Mouse (Mus musculus): ENCODE results near the gene Chchd2.
"Not testable (repeated sequence)": the region's sequence is repeated elsewhere in the genome, so short reads cannot be mapped to it uniquely, and the experiment has no call there.

Chchd2 gene

GRCm38 (mm10) chr5:129886911-129887636 lies at the start of gene Chchd2:
Gene Chchd2 (minus strand): TSS chr5:129887470.
- DNase-seq = peak; percentile 96

- DNase-seq = no peak
These were observed 49.7 kb upstream of the Chchd2 start for GRCm38 (mm10) chr5:129936941-129937340.

DNA sequence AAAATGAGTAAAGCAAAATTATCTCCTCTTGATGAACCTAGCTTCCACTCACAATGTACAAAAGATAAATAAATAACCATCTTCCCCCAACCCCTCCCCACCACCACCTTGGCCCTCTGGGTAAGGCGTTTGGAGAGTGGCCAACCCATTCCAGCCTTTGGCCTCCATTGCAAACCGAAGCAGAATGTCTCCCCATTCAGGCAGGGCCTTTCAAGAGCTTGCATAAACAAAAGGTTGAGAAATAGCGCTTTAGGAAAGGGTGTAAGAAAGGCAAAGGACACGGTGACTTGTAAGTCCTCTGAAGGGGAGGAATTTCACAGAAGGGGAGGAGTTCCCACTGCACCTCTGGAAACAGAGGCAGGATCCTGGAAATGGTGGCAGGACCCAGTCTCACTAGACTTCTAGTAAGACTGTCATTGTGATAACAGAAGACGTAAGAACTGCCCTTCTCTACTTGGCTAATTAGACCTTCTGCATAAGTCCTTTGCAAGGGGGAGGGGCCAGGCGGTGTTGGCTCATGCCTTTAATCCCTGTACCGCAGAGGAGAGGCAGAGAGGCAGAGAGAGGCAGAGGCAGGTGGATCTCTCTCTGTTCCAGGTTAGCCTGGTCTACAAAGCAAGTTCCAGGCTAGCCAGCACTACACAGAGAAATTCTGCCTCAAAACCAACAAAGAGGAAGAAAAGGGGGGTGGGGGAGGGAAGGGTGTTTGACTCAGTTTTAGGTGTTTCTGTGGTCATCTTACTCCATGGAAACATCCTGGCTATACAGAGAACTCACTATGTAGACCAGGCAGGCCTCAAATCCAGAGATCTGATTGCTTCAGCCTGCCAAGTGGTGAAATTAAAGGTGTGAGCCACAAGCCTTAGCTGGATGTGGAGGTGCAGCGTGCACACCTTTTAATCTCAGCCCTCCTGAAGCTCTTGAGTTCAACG lies 42.9 kb upstream of the Chchd2 start:
- DNase-seq = no peak

DNA sequence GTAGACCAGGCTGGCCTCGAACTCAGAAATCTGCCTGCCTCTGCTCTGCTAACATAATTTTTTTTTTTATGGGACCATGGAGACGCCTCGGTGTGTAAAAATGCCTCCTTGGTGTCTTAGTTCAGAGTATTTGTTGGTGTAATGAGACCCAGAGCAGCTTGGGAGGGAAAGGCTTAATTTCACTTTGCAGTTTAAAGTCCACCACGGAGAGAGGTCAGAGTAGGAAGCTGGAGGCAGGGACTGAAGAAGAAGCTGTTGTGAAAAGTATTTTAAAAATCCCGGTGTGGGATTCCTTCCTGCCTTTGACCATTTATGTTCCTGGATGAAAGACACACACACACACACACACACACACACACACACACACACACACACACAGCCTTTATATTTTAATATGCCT lies 38.7 kb upstream of the Chchd2 start:
- DNase-seq = no peak

- no peak for DNase-seq
These were observed 37.7 kb upstream of the Chchd2 start for GRCm38 (mm10) chr5:129924820-129925452.

GRCm38 (mm10) chr5:129921972-129922371 lies 34.7 kb upstream of the Chchd2 start:
- no peak for DNase-seq

DNA sequence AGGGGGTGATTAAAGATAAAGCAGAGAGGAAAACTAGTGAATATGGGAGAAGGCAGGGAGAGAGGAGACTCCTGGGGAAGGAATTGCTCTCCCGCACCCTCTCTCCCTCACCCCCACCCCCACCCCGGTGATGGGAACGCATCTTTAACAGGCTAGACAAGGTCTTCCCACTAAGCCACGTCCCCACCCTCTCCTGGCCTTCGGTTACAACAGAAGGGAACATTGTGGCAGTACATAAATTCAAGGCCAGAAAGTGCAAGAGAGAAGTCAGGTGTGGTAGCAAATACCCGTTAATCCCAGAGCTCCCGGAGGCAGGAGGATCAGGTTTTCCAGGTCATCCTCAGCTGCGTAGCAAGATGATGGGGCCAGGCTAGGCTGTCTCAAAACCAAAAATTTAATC lies 32.0 kb upstream of the Chchd2 start:
- no peak for DNase-seq

GRCm38 (mm10) chr5:129918752-129919151 lies 31.5 kb upstream of the Chchd2 start:
- DNase-seq = no peak

DNA sequence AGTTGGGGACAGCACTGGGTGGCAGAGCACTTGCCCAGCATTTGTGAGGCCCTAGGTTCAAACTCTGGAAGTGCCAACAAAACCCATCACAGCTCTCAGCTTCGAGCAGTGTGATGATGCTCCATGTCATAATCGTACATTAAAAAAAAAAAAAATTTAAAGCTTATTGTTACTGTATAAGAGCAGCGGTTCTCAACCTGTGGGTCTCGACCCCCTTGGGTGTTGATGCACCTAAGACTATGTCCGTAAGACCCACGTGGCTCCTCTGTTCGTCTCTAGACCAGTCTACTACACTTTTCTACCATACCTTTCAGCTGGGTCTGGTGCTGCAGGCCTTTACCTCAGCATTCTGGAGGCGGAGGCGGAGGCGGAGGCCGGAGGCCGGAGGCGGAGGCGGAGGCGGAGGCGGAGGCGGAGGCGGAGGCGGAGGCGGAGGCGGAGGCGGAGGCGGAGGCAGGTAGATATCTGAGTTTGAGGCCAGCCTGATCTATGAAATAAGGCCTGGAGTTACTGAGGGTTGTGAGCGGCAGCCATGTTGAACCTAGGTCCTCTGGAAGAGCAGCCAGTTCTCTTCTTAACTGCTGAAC lies 30.9 kb upstream of the Chchd2 start:
- DNase-seq = no peak

- DNase-seq = not testable (repeated sequence)
These were observed 28.2 kb upstream of the Chchd2 start for GRCm38 (mm10) chr5:129915491-129915890.

GRCm38 (mm10) chr5:129914024-129914423 lies 26.8 kb upstream of the Chchd2 start:
- DNase-seq = no peak

GRCm38 (mm10) chr5:129909591-129909990 lies 22.3 kb upstream of the Chchd2 start:
- DNase-seq = no peak

DNA sequence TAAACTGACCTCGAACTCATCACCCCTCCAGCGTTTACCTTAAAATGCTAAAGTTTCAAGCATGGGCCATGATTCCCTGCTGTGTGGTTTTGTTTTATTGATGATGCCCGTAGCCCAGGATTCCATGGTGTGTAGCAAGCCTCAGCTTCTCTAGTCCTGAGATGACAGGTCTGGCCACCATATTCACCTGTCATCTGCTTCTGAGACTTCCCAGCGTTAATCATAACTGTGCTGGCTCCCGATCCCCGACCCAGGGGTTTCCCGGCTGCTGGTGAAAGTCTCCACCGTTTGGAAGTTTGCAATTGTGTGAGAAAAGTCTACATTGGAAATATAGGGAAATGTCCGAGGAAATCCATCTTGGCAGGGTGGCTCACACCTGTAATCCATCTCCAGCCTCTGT lies 21.9 kb upstream of the Chchd2 start:
- DNase-seq = no peak

DNA sequence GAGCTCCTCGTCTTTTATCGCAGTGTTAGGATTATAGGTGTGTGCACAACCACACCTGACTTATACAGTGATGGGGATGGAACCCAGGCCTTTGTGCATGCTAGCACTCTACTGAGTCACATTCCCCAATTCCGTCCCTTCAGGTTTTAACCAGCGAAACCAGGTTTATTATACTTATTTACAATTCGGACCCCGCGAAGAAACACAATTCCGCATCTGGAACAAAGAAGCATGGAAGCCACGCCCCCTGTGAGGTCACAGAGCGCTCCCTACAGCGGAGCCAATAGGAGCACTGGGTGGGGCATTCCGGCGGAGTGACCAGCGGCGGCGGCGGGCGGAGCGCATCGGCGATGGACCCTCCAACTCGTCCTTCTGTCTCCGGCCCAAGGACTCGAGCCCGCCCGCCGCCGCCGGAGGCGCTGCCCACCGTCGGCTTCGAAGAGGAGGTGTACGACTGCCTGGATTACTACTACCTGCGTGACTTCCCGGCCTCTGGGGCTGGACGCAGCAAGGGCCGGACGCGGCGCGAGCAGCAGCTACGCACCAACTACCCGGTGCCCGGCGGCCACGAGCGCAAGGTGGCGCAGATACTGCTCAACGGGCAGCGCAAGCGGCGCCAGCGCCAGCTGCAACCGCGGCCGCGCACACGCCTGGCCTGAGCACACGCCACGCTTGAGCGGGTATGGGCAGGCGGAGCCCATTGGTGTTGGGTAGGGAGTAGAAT lies 21.1 kb upstream of the Chchd2 start, which contains the start of gene Nupr1l:
Gene Nupr1l (plus strand): TSS at position 299 of the 724 bp plus-strand sequence.
- peak; percentile 89 for DNase-seq

DNA sequence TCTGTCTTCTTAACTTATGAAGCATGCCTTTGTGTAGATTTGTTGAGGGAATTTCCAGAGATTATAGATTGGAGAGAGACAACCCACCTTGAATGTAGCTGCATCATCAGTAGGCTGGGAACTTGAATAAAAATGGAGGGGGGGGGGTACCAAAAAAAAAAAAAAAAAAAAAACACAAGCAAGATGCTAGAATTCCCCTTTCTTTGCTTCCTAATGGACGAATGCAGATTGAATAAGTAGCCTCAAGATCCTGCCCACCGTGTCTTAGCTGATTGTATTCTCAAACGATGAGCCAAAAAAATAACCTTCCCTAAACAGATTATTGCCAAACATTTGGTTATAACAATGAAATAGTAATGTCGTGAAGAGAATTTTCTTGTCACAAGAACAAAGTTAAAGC lies 20.5 kb upstream of the Chchd2 start:
- no peak for DNase-seq

GRCm38 (mm10) chr5:129898449-129898848 lies 11.2 kb upstream of the Chchd2 start, which contains the start of gene Phkg1:
Gene Phkg1 (minus strand): TSS chr5:129898549.
- no peak for DNase-seq

DNA sequence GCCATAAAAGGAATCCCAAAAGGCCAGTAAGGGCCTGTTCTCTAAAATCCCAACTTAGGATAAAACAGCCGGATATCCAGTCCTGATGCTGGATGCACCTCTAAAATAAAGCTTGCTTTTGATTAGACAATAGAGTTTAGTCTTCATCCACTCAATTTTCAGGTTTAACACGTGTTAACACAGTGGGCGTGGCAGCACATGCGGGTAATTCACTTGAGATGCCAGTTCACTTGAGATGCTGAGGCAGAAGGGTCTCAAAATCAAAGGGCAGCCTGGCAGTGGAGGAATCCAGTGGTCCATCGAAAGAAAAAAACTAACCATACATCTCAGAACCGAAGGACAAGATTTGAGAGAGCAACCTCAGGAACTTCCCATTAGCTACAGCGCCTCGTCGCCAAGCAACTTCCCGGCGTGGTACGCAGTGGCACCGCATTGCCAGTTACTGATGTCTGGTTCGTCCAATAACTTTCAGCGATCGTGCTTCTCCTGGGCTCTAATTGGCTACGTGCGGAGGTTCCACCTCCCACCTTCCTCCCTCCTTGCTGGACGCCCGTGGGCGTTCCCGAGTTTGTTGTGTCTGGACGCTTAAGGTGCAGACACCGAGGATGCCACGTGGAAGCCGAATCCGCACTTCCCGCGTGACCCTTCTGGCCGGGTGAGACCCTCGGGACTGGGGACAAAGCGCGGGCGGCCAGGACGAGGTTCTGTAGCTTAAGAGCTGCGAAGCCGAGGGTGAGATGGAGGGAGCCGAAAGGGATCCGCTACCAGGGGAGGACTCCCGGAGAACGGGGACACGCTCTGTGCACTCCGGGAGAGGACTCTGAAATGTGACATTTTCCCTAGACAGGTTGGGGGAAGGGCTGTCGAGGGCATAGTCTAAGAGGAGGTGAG lies 8.2 kb upstream of the Chchd2 start, which contains the start of gene Zbed5:
Gene Zbed5 (plus strand): TSS at position 526 of the 891 bp plus-strand sequence.
- DNase-seq = peak; percentile 92

- DNase-seq = not testable (repeated sequence)
These were observed 3.1 kb upstream of the Chchd2 start for GRCm38 (mm10) chr5:129890390-129890789.

DNA sequence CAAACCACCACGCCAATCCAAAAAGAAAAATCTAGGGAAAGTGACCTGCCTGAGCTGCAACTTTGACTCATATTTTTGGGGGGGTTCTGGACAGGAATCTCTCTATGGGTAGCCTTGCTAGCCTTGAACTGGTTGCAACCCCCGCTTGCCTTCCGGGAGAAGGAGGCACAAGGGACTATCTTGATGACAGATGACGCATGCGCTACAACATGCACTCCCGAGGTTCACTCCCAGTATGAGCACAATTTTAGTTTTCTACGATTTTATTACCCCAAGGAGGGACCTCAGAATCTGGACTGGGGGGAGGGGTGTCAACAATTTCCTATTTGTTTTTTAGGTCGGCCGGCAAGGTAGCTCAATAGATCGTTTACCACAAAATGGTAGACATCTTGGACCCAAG lies 999 bp downstream of the Chchd2 start:
- no peak for DNase-seq

GRCm38 (mm10) chr5:129879888-129880287 lies 7.4 kb downstream of the Chchd2 start:
- DNase-seq = no peak

DNA sequence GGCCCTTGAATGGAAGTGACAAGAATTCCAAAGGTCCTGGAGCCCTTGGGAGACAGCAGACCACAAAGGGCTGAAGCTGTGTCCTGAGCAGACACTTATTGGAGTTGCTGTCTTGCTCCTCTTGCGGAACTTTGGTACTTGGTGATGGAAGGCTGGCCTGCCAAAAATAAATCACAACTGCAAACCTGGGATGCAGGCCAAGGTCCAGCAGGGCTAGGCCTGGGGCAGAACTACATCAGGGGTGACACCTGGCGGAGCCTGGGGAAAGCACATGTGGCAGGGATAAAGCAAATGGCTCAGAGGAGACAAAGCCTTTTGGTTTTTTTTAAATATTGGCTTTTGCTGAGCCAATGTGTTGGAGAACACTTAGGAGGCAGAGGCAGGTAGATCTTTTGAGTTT lies 8.3 kb downstream of the Chchd2 start:
- peak; percentile 45 for DNase-seq

All from right cerebral cortex, adult 18-20 months (tissue).